Mouse (Mus musculus) fat pad, adult 2 months (tissue): ENCODE data around the gene Serpina12.

ENCODE experiments used
- DNase-seq: peaks from one replicate; pipeline ENCODE4 v3.0.0-alpha.2; 2011; ENCODE audit warnings: low read depth, low spot score; ENCODE audit errors: extremely low read depth

Serpina12 gene

GRCm38 (mm10) chr12:104004689-104005088 lies 39.6 kb downstream of the Serpina12 start:
- no peak for DNase-seq

- DNase-seq: no peak
Measured at GRCm38 (mm10) chr12:104003238-104003612, 41.0 kb downstream of the Serpina12 start.

- no peak for DNase-seq
Measured at GRCm38 (mm10) chr12:104002569-104003237, 41.5 kb downstream of the Serpina12 start.

- no peak for DNase-seq
Measured at GRCm38 (mm10) chr12:104000594-104000993, 43.6 kb downstream of the Serpina12 start.

GRCm38 (mm10) chr12:103999611-104000010 lies 44.6 kb downstream of the Serpina12 start:
- DNase-seq: no peak

- DNase-seq: no peak
Measured at GRCm38 (mm10) chr12:103996513-103996912, 47.7 kb downstream of the Serpina12 start.

GRCm38 (mm10) chr12:103995292-103996072 lies 48.8 kb downstream of the Serpina12 start:
- DNase-seq: no peak

GRCm38 (mm10) chr12:103992945-103993344 lies 51.3 kb downstream of the Serpina12 start:
- no peak for DNase-seq

- no peak for DNase-seq
Measured at GRCm38 (mm10) chr12:103989857-103990256, 54.4 kb downstream of the Serpina12 start, which contains the start of gene Serpina11. Serpina11 (minus strand) TSS chr12:103989957.

- peak; percentile 66 for DNase-seq
Measured at GRCm38 (mm10) chr12:103989514-103989767, 54.8 kb downstream of the Serpina12 start.

- peak; percentile 61 for DNase-seq
Measured at GRCm38 (mm10) chr12:103988754-103989513, 55.3 kb downstream of the Serpina12 start.

GRCm38 (mm10) chr12:103985868-103986267 lies 58.4 kb downstream of the Serpina12 start:
- no peak for DNase-seq

- DNase-seq: no peak
Measured at GRCm38 (mm10) chr12:103984935-103985334, 59.3 kb downstream of the Serpina12 start.

- DNase-seq: no peak
Measured at GRCm38 (mm10) chr12:103981646-103982360, 62.4 kb downstream of the Serpina12 start.
